ENCODE assay signal across 8 mouse cellular contexts in the genomic region with DNA sequence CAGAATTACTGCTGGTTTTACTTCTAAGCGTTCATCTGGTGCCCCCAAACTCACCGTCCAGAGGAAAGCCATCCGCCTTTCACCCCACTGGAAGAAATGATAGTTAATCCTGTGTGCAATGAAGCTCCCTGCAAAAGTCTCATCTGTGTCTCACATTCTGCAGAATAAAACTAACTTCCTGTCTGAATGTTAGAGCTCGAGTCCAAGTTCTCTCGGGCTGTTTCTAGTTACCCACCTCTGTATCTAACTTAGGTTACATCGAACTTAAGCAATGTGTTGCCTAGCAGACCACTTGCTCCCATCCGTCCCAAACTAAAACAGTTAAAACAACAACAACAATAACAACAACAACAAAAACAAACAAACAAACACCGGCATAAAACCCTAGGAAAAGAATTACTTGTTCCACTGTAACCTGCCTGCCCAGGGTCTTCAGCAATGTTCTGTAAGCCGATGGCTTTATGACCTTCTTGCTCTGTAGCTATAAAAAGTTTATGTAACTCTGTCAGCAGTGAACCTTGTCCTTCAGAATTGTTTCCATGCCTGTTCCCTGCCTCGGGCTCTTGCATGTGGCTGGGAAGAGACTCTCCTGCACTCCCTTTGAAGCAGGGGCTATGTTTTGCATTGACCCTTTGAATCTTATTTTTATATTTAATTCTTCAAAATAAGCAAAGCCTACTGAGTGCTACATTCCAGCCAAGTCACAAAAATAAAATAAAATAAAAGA. TPM values are rescaled to one million over a fixed set of nuclear protein-coding genes. Genes with fewer than 3 reads are reported as not detected.
DNase-seq lines count a peak whose midpoint lies in the region; ATAC-seq lines count a peak whose summit lies in the region.

No protein-coding gene starts in this region.

- H3K4me1 ChIP-seq in heart, embryonic 13.5 days = peaks cover 40% of the 10 kb centered on the region
- no peaks in the 10 kb centered on the region for H3K4me1 ChIP-seq in brown adipose tissue, adult 24 weeks (ENCODE audit: control insufficient read depth, insufficient read depth, insufficient read length, low read length)

- H3K4me3 ChIP-seq in heart, embryonic 13.5 days = peak overlapping the region; percentile 83
- H3K4me3 ChIP-seq in brown adipose tissue, adult 24 weeks (ENCODE audit: insufficient read depth, low read depth, low read length) = peak overlapping the region; percentile 58
- peak overlapping the region; percentile 67; the same call in 1 of the 2 replicates for H3K4me3 ChIP-seq in macrophage (ENCODE audit: inconsistent target)

- peak overlapping the region; percentile 77 for H3K4me2 ChIP-seq in heart, embryonic 13.5 days

- 34% methylated on average over 10 of the region's 10 CpGs for WGBS in heart, embryonic 13.5 days
- 26% methylated on average over 10 of the region's 10 CpGs for WGBS in macrophage (ENCODE audit: missing documents)

- peak overlapping the region; percentile 92 for H3K27ac ChIP-seq in heart, embryonic 13.5 days (replicated peaks)
- peak overlapping the region; percentile 67 for H3K27ac ChIP-seq in brown adipose tissue, adult 24 weeks (replicated peaks; ENCODE audit: low read depth, low read length)
- no peak overlapping the region for H3K27ac ChIP-seq in macrophage

- intact Hi-C loops in left cerebral cortex, postnatal 14 days (cut with DNase I) = no loop called here

- H3K79me2 ChIP-seq in macrophage (ENCODE audit: inconsistent target) = no peaks in the 10 kb centered on the region

- ATAC-seq in heart, embryonic 13.5 days (ENCODE audit: extremely low read depth, insufficient number of reproducible peaks, low FRiP score, low TSS enrichment) = no peak

- peak overlapping the region; percentile 93 for H3K9ac ChIP-seq in heart, embryonic 13.5 days

- no peaks in the 10 kb centered on the region for H3K27me3 ChIP-seq in heart, embryonic 13.5 days (replicated peaks)

- DNase-seq in heart, postnatal 4 days = no peak
- DNase-seq in induced T-regulatory cell, adult 2 months (ENCODE audit: low read depth) = peak; percentile 15
- no peak for DNase-seq in retina, postnatal 1 day
- DNase-seq in right cerebral cortex, postnatal 25 days = no peak
- DNase-seq in left cerebral cortex, postnatal 14 days (ENCODE audit: low spot score in 2 of 2) = no peak

- peaks cover 8% of the 10 kb centered on the region; the same call in 1 of the 2 replicates for H3K36me3 ChIP-seq in heart, embryonic 13.5 days
- H3K36me3 ChIP-seq in macrophage (ENCODE audit: inconsistent target) = no peaks in the 10 kb centered on the region

- H3K9me3 ChIP-seq in heart, embryonic 13.5 days = no peaks in the 10 kb centered on the region

RNA-seq across cellular contexts. Expression of gene Hadh, which starts 0.6 kb away (rescaled TPM):
- polyA plus RNA-seq in heart, embryonic 13.5 days (2015; fragmentation: Nextera tagmentation; extraction: Ambion mirVana) = 138 and 145 TPM in 2 replicates
- 100 to 1,000 TPM; 416 to 432 TPM for total RNA-seq in heart, postnatal 4 days (2021)
- polyA plus RNA-seq in brown adipose tissue, adult 24 weeks (2012; ENCODE audit: insufficient read depth, insufficient read length, missing spikeins) = 1,641 and 1,655 TPM in 2 replicates
- total RNA-seq in macrophage (2018; cell fraction: chromatin; rRNA removed) = 10 to 100 TPM in 9 of 26 experiments, 1 to 10 TPM in 12, under 1 TPM in 5; 0.39 to 21.8 (median 5.2) TPM
- total RNA-seq in macrophage (2018; cell fraction: cytosol; rRNA removed) = 10 to 100 TPM; 25.4 to 42.7 (median 34.4) TPM
- total RNA-seq in macrophage (2018; cell fraction: nucleus; rRNA removed) = 10 to 100 TPM in 16 of 26 experiments, 1 to 10 TPM in 10; 4.1 to 28.1 (median 11.1) TPM
- 27.1 to 51.8 TPM (median 32.1 TPM) in 3 replicates for polyA plus RNA-seq in macrophage (2018)
- 10 to 100 TPM; 20.0 to 22.5 TPM for total RNA-seq in left cerebral cortex, postnatal 14 days (2021)

RNA-seq across cellular contexts. Expression of gene Cyp2u1, which starts 30.5 kb away (rescaled TPM):
- polyA plus RNA-seq in heart, embryonic 13.5 days (2015; fragmentation: Nextera tagmentation; extraction: Ambion mirVana) = 9.6 and 10.5 TPM in 2 replicates
- 10 to 100 TPM; 23.9 to 25.0 TPM for total RNA-seq in heart, postnatal 4 days (2021)
- polyA plus RNA-seq in brown adipose tissue, adult 24 weeks (2012; ENCODE audit: insufficient read depth, insufficient read length, missing spikeins) = 28.2 and 36.0 TPM in 2 replicates
- 1 to 10 TPM in 1 of 26 experiments, under 1 TPM in 4, not detected in 21; 0.15 to 1.3 (median 0.45) TPM for total RNA-seq in macrophage (2018; cell fraction: chromatin; rRNA removed)
- under 1 TPM; 0.12 to 0.62 (median 0.35) TPM for total RNA-seq in macrophage (2018; cell fraction: cytosol; rRNA removed)
- 1 to 10 TPM in 1 of 26 experiments, under 1 TPM in 22, not detected in 3; 0.17 to 1.2 (median 0.33) TPM for total RNA-seq in macrophage (2018; cell fraction: nucleus; rRNA removed)
- 0.23 to 0.62 TPM (median 0.45 TPM) in 3 replicates for polyA plus RNA-seq in macrophage (2018)
- total RNA-seq in left cerebral cortex, postnatal 14 days (2021) = 10 to 100 TPM; 14.0 to 17.4 TPM

Comparison
In these comparisons a context has a peak if more than half of its experiments do, and no peak if none do; other contexts are left out.
1. RNA of gene Hadh, which starts 0.6 kb away (polyA plus RNA-seq): 1,641 to 1,655 TPM in brown adipose tissue, adult 24 weeks; 138 to 145 TPM in heart, embryonic 13.5 days and 27.1 to 51.8 TPM in macrophage; every median in the first group is over 10 times any median in the second.
2. Peak in every context shown above with its lines, with median percentiles within 50 percentile points of each other: H3K4me3 ChIP-seq.